Mouse (Mus musculus) kidney, adult 2 months (tissue): Measurements from ENCODE around the gene Mthfd1.

ENCODE experiments used
- CTCF ChIP-seq: fragments of 200-500 bp; conservative IDR thresholded peaks from 2 replicates; pipeline ENCODE4 v1.5.1; 2011; ENCODE audit warnings: low read depth, mild to moderate bottlenecking, control low read depth, low read length, moderate library complexity, mixed read lengths; ENCODE audit not compliant: insufficient read depth, insufficient read length
- POLR2A ChIP-seq: fragments of 200-500 bp; IDR thresholded peaks from one replicate; pipeline ENCODE4 v1.6.1; 2011; ENCODE audit warnings: low read depth, low read length, control low read depth

DNA sequence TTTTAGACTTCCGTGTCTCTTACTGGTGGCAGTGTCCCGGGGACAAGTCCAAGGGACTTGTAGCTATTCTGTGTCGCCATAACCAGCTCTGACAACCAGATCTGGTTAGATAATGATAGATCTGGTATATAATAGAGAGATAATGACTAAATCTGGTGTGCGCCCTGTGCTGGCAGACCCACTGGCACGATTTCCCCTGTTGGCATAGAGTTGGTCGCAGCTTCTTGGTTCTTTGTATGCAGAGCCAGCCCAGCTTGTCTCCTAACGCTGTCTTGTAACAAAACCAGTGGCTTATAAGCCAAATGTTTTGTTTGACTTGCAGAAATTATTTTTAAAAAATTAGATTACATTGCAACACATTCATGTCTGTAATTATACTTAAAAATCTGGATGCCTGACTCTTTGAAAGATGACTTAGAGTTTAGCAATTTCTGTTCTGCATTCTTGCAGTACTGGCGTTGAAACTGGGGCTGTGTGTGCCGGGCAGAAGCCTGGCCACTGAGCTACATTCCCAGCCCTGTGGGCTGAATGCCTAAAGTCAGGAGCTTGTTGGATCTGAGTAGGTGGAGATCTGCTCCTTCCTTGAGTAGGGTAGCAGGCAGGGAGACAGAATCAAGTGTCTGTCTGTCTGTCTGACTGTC is 9.3 kb downstream of the Mthfd1 start:
- TF ChIP-seq POLR2A (no peak), CTCF (no peak)
